Mouse (Mus musculus): ENCODE measurements around the gene Wdr89. TPM values are rescaled to one million over a fixed set of nuclear protein-coding genes. Genes with fewer than 3 reads are reported as not detected.
A peak's percentile ranks its signal among the peaks of the same experiment; 100 is the strongest.
"Not testable (repeated sequence)": the region's sequence is repeated elsewhere in the genome, so short reads cannot be mapped to it uniquely, and the experiment has no call there.

The Wdr89 gene
- polyA plus RNA-seq, 2 experiments, result 8.9 to 11.3 TPM

GRCm38 (mm10) chr12:75706670-75707069 is 37.3 kb upstream of the Wdr89 start:
- Histone ChIP-seq H3K4me2 (replicated peaks; ENCODE audit: low read depth, low read length, severe bottlenecking) (no peak overlapping the region), H3K9me3 (ENCODE audit: control insufficient read depth, low read length) (no peaks in the 10 kb centered on the region)

GRCm38 (mm10) chr12:75702739-75703122 is 33.4 kb upstream of the Wdr89 start:
- no peak for ATAC-seq (ENCODE audit: low FRiP score, low read depth)
- H3K4me3 ChIP-seq (replicated peaks; ENCODE audit: low read length), result no peak overlapping the region
- 59% methylated on average over 3 of the region's 3 CpGs for WGBS
- DNase-seq (ENCODE audit: low spot score), result no peak
- H3K9ac ChIP-seq (ENCODE audit: low read depth, low read length, severe bottlenecking), result no peak overlapping the region
- H3K4me1 ChIP-seq (ENCODE audit: control insufficient read depth, insufficient read depth, low read length), result 0 out of 2 replicates have a peak, but pooled peaks cover 6% of the 10 kb centered on the region
- no peaks in the 10 kb centered on the region; the same call in 1 of the 2 replicates for H3K9me3 ChIP-seq (ENCODE audit: control insufficient read depth, low read length)
- no peak overlapping the region for H3K27ac ChIP-seq (replicated peaks; ENCODE audit: low read depth, low read length)
- no peak overlapping the region for H3K4me2 ChIP-seq (replicated peaks; ENCODE audit: low read depth, low read length, severe bottlenecking)
- H3K36me3 ChIP-seq (ENCODE audit: control insufficient read depth, insufficient read depth, low read length), result no peaks in the 10 kb centered on the region
- TF ChIP-seq POLR2A (IDR thresholded peaks at IDR 0.05; ENCODE audit: borderline replicate concordance, extremely low read depth, insufficient read depth, insufficient read length), result no peak
- H3K27me3 ChIP-seq (ENCODE audit: control insufficient read depth, insufficient read depth, low read length), result no peaks in the 10 kb centered on the region

More at GRCm38 (mm10) chr12:75706670-75707069, 37.3 kb upstream of the Wdr89 start:
- DNase-seq (ENCODE audit: low spot score) (no peak), ATAC-seq (ENCODE audit: low FRiP score, low read depth) (no peak)
- 85% methylated on average over 7 of the region's 7 CpGs for WGBS
- H3K4me3 ChIP-seq (replicated peaks; ENCODE audit: low read length), result no peak overlapping the region
- no peak for TF ChIP-seq POLR2A (IDR thresholded peaks at IDR 0.05; ENCODE audit: borderline replicate concordance, extremely low read depth, insufficient read depth, insufficient read length)
- H3K4me1 ChIP-seq (ENCODE audit: control insufficient read depth, insufficient read depth, low read length), result 0 out of 2 replicates have a peak, but pooled peaks cover 4% of the 10 kb centered on the region
- no peak overlapping the region for H3K9ac ChIP-seq (ENCODE audit: low read depth, low read length, severe bottlenecking)
- H3K36me3 ChIP-seq (ENCODE audit: control insufficient read depth, insufficient read depth, low read length), result no peaks in the 10 kb centered on the region
- no peaks in the 10 kb centered on the region for H3K27me3 ChIP-seq (ENCODE audit: control insufficient read depth, insufficient read depth, low read length)
- H3K27ac ChIP-seq (replicated peaks; ENCODE audit: low read depth, low read length), result no peak overlapping the region

GRCm38 (mm10) chr12:75702084-75702738 is 32.9 kb upstream of the Wdr89 start:
- Histone ChIP-seq H3K4me2 (replicated peaks; ENCODE audit: low read depth, low read length, severe bottlenecking) (peak overlapping the region; percentile 36), H3K4me1 (ENCODE audit: control insufficient read depth, insufficient read depth, low read length) (0 out of 2 replicates have a peak, but pooled peaks cover 6% of the 10 kb centered on the region), H3K27ac (replicated peaks; ENCODE audit: low read depth, low read length) (0 out of 2 replicates have a peak overlapping the region, but pooled peaks have one; percentile 38), H3K9ac (ENCODE audit: low read depth, low read length, severe bottlenecking) (peak overlapping the region; percentile 18), H3K27me3 (ENCODE audit: control insufficient read depth, insufficient read depth, low read length) (no peaks in the 10 kb centered on the region), H3K36me3 (ENCODE audit: control insufficient read depth, insufficient read depth, low read length) (no peaks in the 10 kb centered on the region), H3K9me3 (ENCODE audit: control insufficient read depth, low read length) (no peaks in the 10 kb centered on the region; the same call in 1 of the 2 replicates), H3K4me3 (replicated peaks; ENCODE audit: low read length) (no peak overlapping the region)
- no peak for DNase-seq (ENCODE audit: low spot score)
- no peak for TF ChIP-seq POLR2A (IDR thresholded peaks at IDR 0.05; ENCODE audit: borderline replicate concordance, extremely low read depth, insufficient read depth, insufficient read length)
- no peak for ATAC-seq (ENCODE audit: low FRiP score, low read depth)
- 68% methylated on average over 14 of the region's 14 CpGs for WGBS

GRCm38 (mm10) chr12:75701173-75702083 is 32.1 kb upstream of the Wdr89 start:
- 32% methylated on average over 21 of the region's 21 CpGs for WGBS
- Histone ChIP-seq H3K36me3 (ENCODE audit: control insufficient read depth, insufficient read depth, low read length) (no peaks in the 10 kb centered on the region), H3K4me2 (replicated peaks; ENCODE audit: low read depth, low read length, severe bottlenecking) (peak overlapping the region; percentile 36), H3K27me3 (ENCODE audit: control insufficient read depth, insufficient read depth, low read length) (no peaks in the 10 kb centered on the region), H3K9ac (ENCODE audit: low read depth, low read length, severe bottlenecking) (peak overlapping the region; percentile 18), H3K9me3 (ENCODE audit: control insufficient read depth, low read length) (no peaks in the 10 kb centered on the region; the same call in 1 of the 2 replicates), H3K4me3 (replicated peaks; ENCODE audit: low read length) (no peak overlapping the region), H3K4me1 (ENCODE audit: control insufficient read depth, insufficient read depth, low read length) (0 out of 2 replicates have a peak, but pooled peaks cover 6% of the 10 kb centered on the region), H3K27ac (replicated peaks; ENCODE audit: low read depth, low read length) (0 out of 2 replicates have a peak overlapping the region, but pooled peaks have one; percentile 38)
- no peak for TF ChIP-seq POLR2A (IDR thresholded peaks at IDR 0.05; ENCODE audit: borderline replicate concordance, extremely low read depth, insufficient read depth, insufficient read length)
- DNase-seq (ENCODE audit: low spot score), result peak; percentile 24
- ATAC-seq (ENCODE audit: low FRiP score, low read depth), result peak; percentile 75

GRCm38 (mm10) chr12:75698692-75699091 is 29.4 kb upstream of the Wdr89 start:
- DNase-seq (ENCODE audit: low spot score), result no peak
- Histone ChIP-seq H3K4me1 (ENCODE audit: control insufficient read depth, insufficient read depth, low read length) (0 out of 2 replicates have a peak, but pooled peaks cover 6% of the 10 kb centered on the region), H3K4me3 (replicated peaks; ENCODE audit: low read length) (no peak overlapping the region), H3K4me2 (replicated peaks; ENCODE audit: low read depth, low read length, severe bottlenecking) (no peak overlapping the region), H3K27me3 (ENCODE audit: control insufficient read depth, insufficient read depth, low read length) (no peaks in the 10 kb centered on the region), H3K9me3 (ENCODE audit: control insufficient read depth, low read length) (no peaks in the 10 kb centered on the region; the same call in 1 of the 2 replicates), H3K9ac (ENCODE audit: low read depth, low read length, severe bottlenecking) (no peak overlapping the region), H3K27ac (replicated peaks; ENCODE audit: low read depth, low read length) (no peak overlapping the region), H3K36me3 (ENCODE audit: control insufficient read depth, insufficient read depth, low read length) (no peaks in the 10 kb centered on the region)
- no peak for TF ChIP-seq POLR2A (IDR thresholded peaks at IDR 0.05; ENCODE audit: borderline replicate concordance, extremely low read depth, insufficient read depth, insufficient read length)
- 90% methylated on average over 3 of the region's 3 CpGs for WGBS
- ATAC-seq (ENCODE audit: low FRiP score, low read depth), result no peak

- H3K9ac ChIP-seq (ENCODE audit: low read depth, low read length, severe bottlenecking); H3K9me3 ChIP-seq (ENCODE audit: control insufficient read depth, low read length); DNase-seq (ENCODE audit: low spot score); H3K4me2 ChIP-seq (replicated peaks; ENCODE audit: low read depth, low read length, severe bottlenecking); H3K4me3 ChIP-seq (replicated peaks; ENCODE audit: low read length); H3K27ac ChIP-seq (replicated peaks; ENCODE audit: low read depth, low read length); ATAC-seq (ENCODE audit: low FRiP score, low read depth); H3K27me3 ChIP-seq (ENCODE audit: control insufficient read depth, insufficient read depth, low read length); H3K36me3 ChIP-seq (ENCODE audit: control insufficient read depth, insufficient read depth, low read length); H3K4me1 ChIP-seq (ENCODE audit: control insufficient read depth, insufficient read depth, low read length): not testable (repeated sequence)
- WGBS, result 83% methylated on average over 1 of the region's 1 CpGs
Measured at GRCm38 (mm10) chr12:75695845-75696244, 26.5 kb upstream of the Wdr89 start.

Data from limb, embryonic 14.5 days (tissue).